Mouse (Mus musculus) cerebellum, adult 2 months (tissue): Measurements from ENCODE around the gene Sptbn1. TPM values are rescaled to one million over a fixed set of nuclear protein-coding genes. Genes with fewer than 3 reads are reported as not detected.

ENCODE experiments used
- DNase-seq, 2 experiments: peaks; one replicate each; pipeline ENCODE4 v3.0.0; 2021
- H3K27ac ChIP-seq: fragments of 200-500 bp; 2 replicates; pipeline ENCODE4 v1.5.1; 2012; ENCODE audit warnings: low read length, control low read depth, inconsistent platforms; ENCODE audit not compliant: insufficient read depth
- H3K27me3 ChIP-seq: fragments of 200-500 bp; 2 replicates; pipeline ENCODE4 v1.6.1; 2012; ENCODE audit warnings: inconsistent platforms, mild to moderate bottlenecking, low read length, moderate library complexity; ENCODE audit not compliant: control insufficient read depth, insufficient read depth
- H3K4me1 ChIP-seq: fragments of 200-500 bp; 2 replicates; pipeline ENCODE4 v1.6.1; 2011; ENCODE audit warnings: low read length; ENCODE audit not compliant: control insufficient read depth, insufficient read depth
- H3K4me3 ChIP-seq: fragments of 200-500 bp; replicated peaks from 2 replicates; pipeline ENCODE3; 2011; ENCODE audit warnings: mild to moderate bottlenecking, low read depth, low read length, control low read depth; ENCODE audit not compliant: insufficient read depth
- CTCF ChIP-seq: fragments of 200-500 bp; IDR thresholded peaks from 2 replicates; pipeline ENCODE4 v1.5.1; 2011; ENCODE audit warnings: low read depth, mild to moderate bottlenecking, control low read depth, low read length, moderate library complexity, borderline replicate concordance; ENCODE audit not compliant: insufficient read depth
- POLR2A ChIP-seq: fragments of 200-500 bp; IDR thresholded peaks from 2 replicates; pipeline ENCODE4 v1.6.1; 2011; ENCODE audit warnings: low read length, control low read depth, borderline replicate concordance; ENCODE audit not compliant: insufficient read depth
- WGBS: fragments of 180-500 bp; shearing (Covaris S2); methylation state at CpG from one replicate; pipeline ENCODE4 v1.1.7; 2018; 5-methylcytosine and 5-hydroxymethylcytosine counted together
- polyA plus RNA-seq: library from polyadenylated mRNA; depleted of rRNA; stranded (reverse); fragments of >200 nt; gene quantifications from 2 replicates; pipeline ENCODE4 v1.2.3, GENCODE M21; 2012

The Sptbn1 gene
- polyA plus RNA-seq, 1 experiment, result 244 TPM

GRCm38 (mm10) chr11:30186902-30187470 lies 81.0 kb downstream of the Sptbn1 start:
- 85% methylated on average over 4 of the region's 4 CpGs for WGBS
- Histone ChIP-seq H3K27ac (no peak overlapping the region), H3K27me3 (no peaks in the 10 kb centered on the region), H3K4me1 (no peaks in the 10 kb centered on the region), H3K4me3 (no peak overlapping the region)
- TF ChIP-seq CTCF (no peak), POLR2A (no peak)
- no peak for DNase-seq

- TF ChIP-seq CTCF (no peak), POLR2A (no peak)
- WGBS, result 80% methylated on average over 2 of the region's 2 CpGs
- no peak for DNase-seq
- Histone ChIP-seq H3K27ac (no peak overlapping the region), H3K4me1 (no peaks in the 10 kb centered on the region), H3K27me3 (no peaks in the 10 kb centered on the region), H3K4me3 (no peak overlapping the region)
These were observed 83.4 kb downstream of the Sptbn1 start for GRCm38 (mm10) chr11:30184527-30184926.

GRCm38 (mm10) chr11:30182716-30183411 lies 85.1 kb downstream of the Sptbn1 start:
- TF ChIP-seq POLR2A (no peak), CTCF (no peak)
- 92% methylated on average over 8 of the region's 8 CpGs for WGBS
- no peak for DNase-seq
- Histone ChIP-seq H3K27me3 (no peaks in the 10 kb centered on the region), H3K27ac (no peak overlapping the region), H3K4me1 (no peaks in the 10 kb centered on the region), H3K4me3 (no peak overlapping the region)

- TF ChIP-seq CTCF (no peak), POLR2A (no peak)
- no peak overlapping the region for H3K27ac ChIP-seq
- no peak for DNase-seq
- no peaks in the 10 kb centered on the region; the same call in 1 of the 2 replicates for H3K4me1 ChIP-seq
- H3K4me3 ChIP-seq, result no peak overlapping the region
- H3K27me3 ChIP-seq, result no peaks in the 10 kb centered on the region
- WGBS, result 99% methylated on average over 2 of the region's 2 CpGs
These were observed 89.8 kb downstream of the Sptbn1 start for GRCm38 (mm10) chr11:30178193-30178592.

- Histone ChIP-seq H3K4me3 (no peak overlapping the region), H3K27ac (no peak overlapping the region), H3K27me3 (no peaks in the 10 kb centered on the region), H3K4me1 (no peaks in the 10 kb centered on the region; the same call in 1 of the 2 replicates)
- 46% methylated on average over 5 of the region's 5 CpGs for WGBS
- TF ChIP-seq POLR2A (no peak), CTCF (no peak)
- DNase-seq, result no peak
These were observed 90.7 kb downstream of the Sptbn1 start for GRCm38 (mm10) chr11:30177145-30177840.

GRCm38 (mm10) chr11:30176111-30176510 lies 91.9 kb downstream of the Sptbn1 start:
- TF ChIP-seq POLR2A, result no peak
- no peak for TF ChIP-seq CTCF
- H3K4me3 ChIP-seq, result no peak overlapping the region
- WGBS, result 62% methylated on average over 3 of the region's 3 CpGs
- H3K4me1 ChIP-seq, result peaks cover under 1% of the 10 kb centered on the region; the same call in 1 of the 2 replicates
- no peak for DNase-seq
- H3K27ac ChIP-seq, result no peak overlapping the region
- no peaks in the 10 kb centered on the region for H3K27me3 ChIP-seq

- 92% methylated on average over 1 of the region's 1 CpGs for WGBS
These were observed 92.4 kb downstream of the Sptbn1 start for GRCm38 (mm10) chr11:30175623-30176022.

DNA sequence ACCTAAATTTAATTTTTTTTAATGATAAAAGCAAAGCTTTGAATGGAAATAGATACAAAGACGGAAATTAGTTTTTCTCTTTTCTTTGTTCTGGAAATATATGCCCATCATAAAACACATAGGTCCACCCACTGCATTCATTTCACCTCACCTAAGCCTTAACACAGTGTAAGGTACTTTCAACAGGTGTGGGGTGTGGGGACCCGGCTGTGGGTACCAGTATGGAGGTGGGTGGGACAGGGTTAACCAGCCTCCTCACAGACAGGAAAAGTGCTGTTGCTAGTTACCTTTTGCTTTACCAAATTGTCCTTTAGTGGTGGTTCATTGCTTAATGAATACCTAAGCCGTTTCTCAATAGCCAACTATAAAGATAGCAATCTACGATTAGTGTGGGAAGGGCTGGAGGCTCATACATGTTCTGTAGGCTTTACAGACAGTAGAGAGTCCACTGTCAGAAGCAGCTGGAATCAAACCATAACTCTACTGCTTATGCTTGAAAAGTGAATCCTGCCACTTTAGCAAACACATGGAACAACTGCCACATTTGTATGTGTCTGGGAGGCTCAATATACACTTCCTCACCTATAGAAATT lies 96.3 kb downstream of the Sptbn1 start:
- Histone ChIP-seq H3K4me1 (peaks cover 11% of the 10 kb centered on the region), H3K27ac (no peak overlapping the region), H3K4me3 (no peak overlapping the region), H3K27me3 (no peaks in the 10 kb centered on the region)
- 93% methylated on average over 4 of the region's 4 CpGs for WGBS
- no peak for DNase-seq
- TF ChIP-seq POLR2A, result no peak
- no peak for TF ChIP-seq CTCF

More at GRCm38 (mm10) chr11:30175623-30176022, 92.4 kb downstream of the Sptbn1 start:
- H3K27me3 ChIP-seq, result no peaks in the 10 kb centered on the region
- H3K4me3 ChIP-seq, result no peak overlapping the region
- H3K4me1 ChIP-seq, result peaks cover 5% of the 10 kb centered on the region
- no peak overlapping the region for H3K27ac ChIP-seq
- TF ChIP-seq CTCF, result no peak
- no peak for TF ChIP-seq POLR2A
- DNase-seq, result no peak
